Mouse (Mus musculus): ENCODE measurements around the gene Col1a1.

Col1a1 gene

GRCm38 (mm10) chr11:94997596-94997995 is 61.6 kb downstream of the Col1a1 start:
- DNase-seq: peak; percentile 89

GRCm38 (mm10) chr11:94998041-94998531 is 62.1 kb downstream of the Col1a1 start:
- DNase-seq: peak; percentile 59

GRCm38 (mm10) chr11:95000128-95000527 is 64.1 kb downstream of the Col1a1 start:
- DNase-seq: no peak

- DNase-seq: peak; percentile 55
Measured at GRCm38 (mm10) chr11:95000548-95000947, 64.5 kb downstream of the Col1a1 start.

- peak; percentile 82 for DNase-seq
Measured at GRCm38 (mm10) chr11:95001058-95001457, 65.0 kb downstream of the Col1a1 start.

GRCm38 (mm10) chr11:95001584-95002347 is 65.7 kb downstream of the Col1a1 start:
- no peak for DNase-seq
